Mouse (Mus musculus): ENCODE results near the gene Med27.

- TF ChIP-seq POLR2A (IDR thresholded peaks at IDR 0.05; ENCODE audit: low read depth, low read length), result no peak
- TF ChIP-seq CTCF (conservative IDR thresholded peaks at IDR 0.05; ENCODE audit: insufficient read depth, insufficient read length, low read depth, low read length), result no peak
Measured at GRCm38 (mm10) chr2:29381683-29382082, 35.1 kb downstream of the Med27 start.

All from kidney, adult 2 months (tissue).